Mouse (Mus musculus): ENCODE results near the gene Osgepl1.
"Not testable (repeated sequence)": the region's sequence is repeated elsewhere in the genome, so short reads cannot be mapped to it uniquely, and the experiment has no call there.

The Osgepl1 gene

GRCm38 (mm10) chr1:53312989-53313967, at the start of gene Osgepl1:
TSS of gene Osgepl1 (plus strand) at chr1:53313624.
- DNase-seq (ENCODE audit: low spot score in 2 of 2) = peak; percentile 63 to 81

GRCm38 (mm10) chr1:53264958-53265612, 48.3 kb upstream of the Osgepl1 start:
- DNase-seq (ENCODE audit: low spot score in 2 of 2) = not testable (repeated sequence)

GRCm38 (mm10) chr1:53269901-53270300, 43.5 kb upstream of the Osgepl1 start:
- no peak for DNase-seq (ENCODE audit: low spot score in 2 of 2)

GRCm38 (mm10) chr1:53272646-53273045, 40.8 kb upstream of the Osgepl1 start:
- DNase-seq (ENCODE audit: low spot score in 2 of 2) = peak in 1 of 2 experiments; percentile 5

- DNase-seq (ENCODE audit: low spot score in 2 of 2) = no peak
Measured at GRCm38 (mm10) chr1:53291197-53291596, 22.2 kb upstream of the Osgepl1 start.

GRCm38 (mm10) chr1:53296581-53297383, 16.6 kb upstream of the Osgepl1 start, which contains the start of the genes Pms1, Ormdl1 and Gm28778:
TSS of gene Pms1 (minus strand) at chr1:53297018.
TSS of gene Ormdl1 (plus strand) at chr1:53297095.
TSS of gene Gm28778 (plus strand) at chr1:53297111.
- peak; percentile 83 to 88 for DNase-seq (ENCODE audit: low spot score in 2 of 2)

- no peak for DNase-seq (ENCODE audit: low spot score in 2 of 2)
Measured at GRCm38 (mm10) chr1:53300506-53300905, 12.9 kb upstream of the Osgepl1 start.

GRCm38 (mm10) chr1:53321662-53322344, 8.4 kb downstream of the Osgepl1 start:
- no peak for DNase-seq (ENCODE audit: low spot score in 2 of 2)

GRCm38 (mm10) chr1:53323254-53323653, 9.8 kb downstream of the Osgepl1 start:
- no peak for DNase-seq (ENCODE audit: low spot score in 2 of 2)

GRCm38 (mm10) chr1:53324277-53324676, 10.9 kb downstream of the Osgepl1 start:
- no peak for DNase-seq (ENCODE audit: low spot score in 2 of 2)

- no peak for DNase-seq (ENCODE audit: low spot score in 2 of 2)
Measured at GRCm38 (mm10) chr1:53324827-53325494, 11.5 kb downstream of the Osgepl1 start.

GRCm38 (mm10) chr1:53333527-53333926, 20.1 kb downstream of the Osgepl1 start:
- DNase-seq (ENCODE audit: low spot score in 2 of 2) = not testable (repeated sequence)

- DNase-seq (ENCODE audit: low spot score in 2 of 2) = no peak
Measured at GRCm38 (mm10) chr1:53335465-53335864, 22.0 kb downstream of the Osgepl1 start.

GRCm38 (mm10) chr1:53337403-53337802, 24.0 kb downstream of the Osgepl1 start:
- DNase-seq (ENCODE audit: low spot score in 2 of 2) = not testable (repeated sequence)

GRCm38 (mm10) chr1:53341071-53341470, 27.6 kb downstream of the Osgepl1 start:
- DNase-seq (ENCODE audit: low spot score in 2 of 2) = no peak

- DNase-seq (ENCODE audit: low spot score in 2 of 2) = peak; percentile 97
Measured at GRCm38 (mm10) chr1:53352327-53353261, 39.2 kb downstream of the Osgepl1 start, which contains the start of the genes Asdurf, Gm28551 and Asnsd1. TSS of gene Asdurf (minus strand) at chr1:53352619. TSS of gene Gm28551 (minus strand) at chr1:53352667. TSS of gene Asnsd1 (minus strand) at chr1:53352752.

GRCm38 (mm10) chr1:53358988-53359387, 45.6 kb downstream of the Osgepl1 start:
- DNase-seq (ENCODE audit: low spot score in 2 of 2) = no peak
